Mouse (Mus musculus): ENCODE measurements around the gene Fbxl12. TPM values are rescaled to one million over a fixed set of nuclear protein-coding genes. Genes with fewer than 3 reads are reported as not detected.
A peak's percentile ranks its signal among the peaks of the same experiment; 100 is the strongest.

Fbxl12 gene
- polyA plus RNA-seq, 1 experiment from 2014 or later: 6.2 TPM

GRCm38 (mm10) chr9:20611976-20612375, 32.6 kb downstream of the Fbxl12 start:
- Histone ChIP-seq H3K36me3 (peaks cover 4% of the 10 kb centered on the region), H3K4me1 (peaks cover under 1% of the 10 kb centered on the region; the same call in 1 of the 2 replicates), H3K9ac (no peak overlapping the region), H3K9me3 (replicated peaks) (peaks cover 4% of the 10 kb centered on the region), H3K4me3 (no peak overlapping the region), H3K4me2 (no peak overlapping the region), H3K27ac (no peak overlapping the region), H3K27me3 (replicated peaks) (no peaks in the 10 kb centered on the region)
- 70% methylated on average over 5 of the region's 5 CpGs for WGBS (ENCODE audit: insufficient replicate concordance)
- no peak for ATAC-seq

DNA sequence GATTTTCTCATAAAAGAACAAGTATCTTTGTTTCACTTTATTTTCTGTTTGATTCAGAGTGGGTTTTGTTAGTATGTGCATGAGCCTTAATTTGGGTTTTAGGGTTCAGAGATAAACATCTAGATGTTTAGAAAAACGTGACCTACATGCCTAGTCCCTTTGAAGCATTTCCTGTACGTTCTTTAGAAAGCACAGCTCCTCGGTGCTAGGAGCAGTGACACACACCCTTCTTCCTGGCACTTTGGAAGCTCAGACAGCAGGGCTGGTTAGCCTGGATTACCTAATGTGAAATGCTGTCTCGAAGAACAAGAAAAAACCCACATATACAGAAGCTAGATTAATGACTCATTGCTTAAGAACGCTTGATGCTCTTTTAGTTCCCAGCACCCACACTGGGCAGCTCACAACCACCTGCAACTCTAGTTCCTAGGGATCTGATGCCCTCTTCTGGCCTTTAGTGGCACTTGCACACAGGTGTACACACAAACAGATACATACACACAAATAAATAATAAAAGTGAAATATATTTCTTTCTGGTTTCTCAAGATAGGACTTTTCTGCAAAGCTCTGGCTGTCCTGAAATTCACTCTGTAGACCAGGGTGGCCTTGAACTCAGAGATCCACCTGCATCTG, 34.6 kb downstream of the Fbxl12 start:
- Histone ChIP-seq H3K4me3 (no peak overlapping the region), H3K4me2 (no peak overlapping the region), H3K9ac (no peak overlapping the region), H3K27ac (no peak overlapping the region), H3K9me3 (replicated peaks) (peaks cover 4% of the 10 kb centered on the region), H3K36me3 (peaks cover 4% of the 10 kb centered on the region), H3K27me3 (replicated peaks) (no peaks in the 10 kb centered on the region), H3K4me1 (peaks cover 8% of the 10 kb centered on the region)
- 68% methylated on average over 5 of the region's 5 CpGs for WGBS (ENCODE audit: insufficient replicate concordance)
- no peak for ATAC-seq

DNA sequence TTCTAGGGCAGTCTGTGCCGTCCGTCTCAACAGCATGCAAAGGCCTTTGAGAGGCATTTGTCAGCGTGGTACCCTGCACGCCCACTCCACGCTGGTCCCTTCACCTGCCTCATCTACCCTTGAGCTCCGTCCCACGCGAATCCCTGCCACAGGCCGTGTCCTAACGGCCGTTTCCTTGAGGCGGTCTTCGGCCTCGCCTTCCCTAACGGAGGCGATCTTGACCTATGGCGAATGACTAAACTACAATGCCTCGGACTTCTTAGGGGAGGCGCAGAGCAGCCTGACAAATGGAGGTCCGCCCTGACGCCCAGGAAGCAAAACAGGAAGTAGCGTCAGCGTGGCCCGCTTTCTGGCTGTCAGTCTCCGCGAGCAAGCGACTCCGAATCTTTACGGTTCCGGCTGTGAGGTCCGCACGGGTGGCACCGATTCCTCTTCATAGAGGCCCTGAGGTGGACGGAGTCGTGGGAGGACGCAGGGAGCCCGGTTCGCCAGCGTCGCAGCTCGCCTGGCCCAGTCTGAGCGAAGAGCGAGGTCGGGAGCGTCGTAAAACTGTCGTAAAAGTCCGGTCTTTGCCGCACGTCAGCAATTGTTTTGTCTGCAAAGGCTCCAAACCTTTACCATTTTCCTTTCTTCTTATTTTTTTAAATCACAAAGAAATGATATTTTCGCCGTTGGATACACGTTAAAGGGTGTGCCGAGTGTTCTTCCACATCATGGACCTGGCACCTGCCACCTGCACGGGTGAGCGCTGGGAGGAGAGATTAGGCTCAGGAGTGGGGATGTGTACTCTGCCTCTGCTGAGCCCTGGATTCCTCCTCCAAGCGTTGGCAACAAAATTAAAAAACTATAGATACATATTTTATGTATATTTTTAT, 37.2 kb downstream of the Fbxl12 start:
- no peaks in the 10 kb centered on the region for H3K27me3 ChIP-seq (replicated peaks)
- peak overlapping the region; percentile 87 for H3K27ac ChIP-seq
- peaks cover 4% of the 10 kb centered on the region for H3K36me3 ChIP-seq
- ATAC-seq: peak; percentile 84
- under 1% methylated on average over 57 of the region's 57 CpGs for WGBS (ENCODE audit: insufficient replicate concordance)
- peaks cover 8% of the 10 kb centered on the region for H3K4me1 ChIP-seq
- H3K9me3 ChIP-seq (replicated peaks): peaks cover 4% of the 10 kb centered on the region
- peak overlapping the region; percentile 79 for H3K9ac ChIP-seq
- H3K4me2 ChIP-seq: peak overlapping the region; percentile 84
- peak overlapping the region; percentile 77 for H3K4me3 ChIP-seq

- Histone ChIP-seq H3K27ac (no peak overlapping the region), H3K4me1 (peaks cover 8% of the 10 kb centered on the region), H3K4me3 (no peak overlapping the region), H3K36me3 (peaks cover 4% of the 10 kb centered on the region), H3K9ac (no peak overlapping the region), H3K27me3 (replicated peaks) (no peaks in the 10 kb centered on the region), H3K9me3 (replicated peaks) (peaks cover 4% of the 10 kb centered on the region), H3K4me2 (peak overlapping the region; percentile 84)
- ATAC-seq: no peak
- 68% methylated on average over 1 of the region's 1 CpGs for WGBS (ENCODE audit: insufficient replicate concordance)
Measured at GRCm38 (mm10) chr9:20606269-20606668, 38.3 kb downstream of the Fbxl12 start.

DNA sequence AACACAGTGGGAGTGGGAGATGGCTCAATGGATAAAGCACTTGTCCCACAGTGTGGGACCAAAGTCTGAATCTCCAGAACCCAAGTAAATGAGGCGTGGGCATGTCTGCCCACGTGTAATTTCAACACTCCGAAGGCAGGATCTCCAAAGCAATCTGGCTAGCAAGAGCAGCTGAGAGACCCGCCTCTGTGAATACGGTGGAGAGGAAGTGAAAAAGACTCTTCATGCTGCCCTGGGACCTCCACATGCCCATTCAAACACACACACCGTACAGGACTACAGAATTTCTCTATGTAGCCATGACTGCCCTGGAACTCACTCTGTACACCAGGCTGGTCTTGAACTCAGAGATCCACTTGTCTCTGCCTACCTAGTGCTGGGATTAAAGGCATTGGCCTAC, 43.3 kb downstream of the Fbxl12 start:
- no peak overlapping the region for H3K27ac ChIP-seq
- H3K9ac ChIP-seq: no peak overlapping the region
- H3K4me2 ChIP-seq: no peak overlapping the region
- H3K36me3 ChIP-seq: no peaks in the 10 kb centered on the region
- H3K27me3 ChIP-seq (replicated peaks): no peaks in the 10 kb centered on the region
- peaks cover under 1% of the 10 kb centered on the region; the same call in 1 of the 2 replicates for H3K4me1 ChIP-seq
- 56% methylated on average over 6 of the region's 6 CpGs for WGBS (ENCODE audit: insufficient replicate concordance)
- no peak overlapping the region for H3K4me3 ChIP-seq
- H3K9me3 ChIP-seq (replicated peaks): no peaks in the 10 kb centered on the region
- ATAC-seq: no peak

- peaks cover 12% of the 10 kb centered on the region for H3K27me3 ChIP-seq (replicated peaks)
- H3K4me1 ChIP-seq: peaks cover 12% of the 10 kb centered on the region; the same call in 1 of the 2 replicates
- peaks cover 5% of the 10 kb centered on the region; the same call in 1 of the 2 replicates for H3K36me3 ChIP-seq
- ATAC-seq: peak; percentile 95
- under 1% methylated on average over 30 of the region's 30 CpGs for WGBS (ENCODE audit: insufficient replicate concordance)
- peak within 1 kb of the TSS; percentile 55; the same call in 1 of the 2 replicates for H3K27ac ChIP-seq
- peak within 1 kb of the TSS; percentile 63 for H3K4me3 ChIP-seq
- H3K4me2 ChIP-seq: peak within 1 kb of the TSS; percentile 74
- peak within 1 kb of the TSS; percentile 65 for H3K9ac ChIP-seq
- H3K9me3 ChIP-seq (replicated peaks): 0 out of 2 replicates have a peak, but pooled peaks cover 4% of the 10 kb centered on the region
Measured at GRCm38 (mm10) chr9:20581175-20581634, 63.4 kb downstream of the Fbxl12 start, which contains the start of gene Zfp846. Gene Zfp846, plus strand, starts transcription at chr9:20581291.

DNA sequence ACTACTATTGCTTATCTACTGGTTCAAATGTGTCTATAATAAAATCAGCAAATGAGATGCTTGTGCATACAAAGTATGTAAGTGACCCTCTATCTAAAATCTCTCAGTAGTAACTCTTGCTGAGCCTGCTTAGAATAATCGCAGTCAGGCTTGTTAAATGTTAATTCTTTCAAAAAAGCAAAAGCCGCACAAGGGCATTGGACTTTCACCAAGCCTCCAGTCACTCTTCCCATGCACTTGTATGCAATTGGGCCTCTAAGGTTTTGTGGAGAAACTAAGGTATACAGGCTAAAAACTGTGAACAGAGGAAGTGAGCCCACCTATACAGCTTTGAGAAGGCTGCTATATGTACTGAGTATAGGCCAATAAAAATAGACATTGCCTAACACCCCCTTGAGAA, 68.0 kb downstream of the Fbxl12 start:
- WGBS (ENCODE audit: insufficient replicate concordance): 71% methylated on average over 2 of the region's 2 CpGs
- H3K36me3 ChIP-seq: no peaks in the 10 kb centered on the region
- no peak overlapping the region for H3K27ac ChIP-seq
- peaks cover 12% of the 10 kb centered on the region for H3K27me3 ChIP-seq (replicated peaks)
- no peak for ATAC-seq
- no peak overlapping the region for H3K4me3 ChIP-seq
- H3K4me2 ChIP-seq: no peak overlapping the region
- peaks cover 8% of the 10 kb centered on the region; the same call in 1 of the 2 replicates for H3K4me1 ChIP-seq
- no peak overlapping the region for H3K9ac ChIP-seq
- H3K9me3 ChIP-seq (replicated peaks): no peaks in the 10 kb centered on the region

GRCm38 (mm10) chr9:20571060-20571459, 73.5 kb downstream of the Fbxl12 start:
- H3K27me3 ChIP-seq (replicated peaks): no peaks in the 10 kb centered on the region
- H3K9me3 ChIP-seq (replicated peaks): no peaks in the 10 kb centered on the region
- H3K36me3 ChIP-seq: no peaks in the 10 kb centered on the region
- no peak for ATAC-seq
- no peak overlapping the region for H3K4me3 ChIP-seq
- H3K4me1 ChIP-seq: no peaks in the 10 kb centered on the region
- H3K9ac ChIP-seq: no peak overlapping the region
- no peak overlapping the region for H3K27ac ChIP-seq
- no peak overlapping the region for H3K4me2 ChIP-seq

Other genes with a start within 250 kb of the Fbxl12 start
- 8.5 TPM in 2 replicates for gene Zfp26, start 184.6 kb downstream of the Fbxl12 start, polyA plus RNA-seq (2016; fragmentation: Nextera tagmentation; extraction: Ambion mirVana)
- 8.2 and 8.7 TPM in 2 replicates for gene Zfp426, start 152.0 kb downstream of the Fbxl12 start, polyA plus RNA-seq (2016; fragmentation: Nextera tagmentation; extraction: Ambion mirVana)
- 27.1 and 27.8 TPM in 2 replicates for gene Zfp266, start 123.3 kb downstream of the Fbxl12 start, polyA plus RNA-seq (2016; fragmentation: Nextera tagmentation; extraction: Ambion mirVana)
- 3.5 and 4.4 TPM in 2 replicates for gene Zfp846, start 63.5 kb downstream of the Fbxl12 start, polyA plus RNA-seq (2016; fragmentation: Nextera tagmentation; extraction: Ambion mirVana)
- gene Ubl5, start 1.9 kb downstream of the Fbxl12 start, polyA plus RNA-seq (2016; fragmentation: Nextera tagmentation; extraction: Ambion mirVana): 307 TPM in 2 replicates
- 37.2 and 39.0 TPM in 2 replicates for gene Pin1, start 7.3 kb upstream of the Fbxl12 start, polyA plus RNA-seq (2016; fragmentation: Nextera tagmentation; extraction: Ambion mirVana)
- 0.28 and 0.32 TPM in 2 replicates for gene Olfm2, start 101.6 kb upstream of the Fbxl12 start, polyA plus RNA-seq (2016; fragmentation: Nextera tagmentation; extraction: Ambion mirVana)
- gene Col5a3, start 170.3 kb upstream of the Fbxl12 start, polyA plus RNA-seq (2016; fragmentation: Nextera tagmentation; extraction: Ambion mirVana): 0.02 and 0.06 TPM in 2 replicates
- gene Rdh8, start 173.7 kb upstream of the Fbxl12 start, polyA plus RNA-seq (2016; fragmentation: Nextera tagmentation; extraction: Ambion mirVana): not detected in 2 replicates
- gene A230050P20Rik, start 223.9 kb upstream of the Fbxl12 start, polyA plus RNA-seq (2016; fragmentation: Nextera tagmentation; extraction: Ambion mirVana): 7.9 TPM in 2 replicates
- 10.5 and 11.3 TPM in 2 replicates for gene Angptl6, start 235.0 kb upstream of the Fbxl12 start, polyA plus RNA-seq (2016; fragmentation: Nextera tagmentation; extraction: Ambion mirVana)
- 124 and 132 TPM in 2 replicates for gene Ppan, start 243.4 kb upstream of the Fbxl12 start, polyA plus RNA-seq (2016; fragmentation: Nextera tagmentation; extraction: Ambion mirVana)